Mouse (Mus musculus): Measurements from ENCODE around the gene Lamc3. TPM values are rescaled to one million over a fixed set of nuclear protein-coding genes. Genes with fewer than 3 reads are reported as not detected.
"Not testable (repeated sequence)": the region's sequence is repeated elsewhere in the genome, so short reads cannot be mapped to it uniquely, and the experiment has no call there.

The Lamc3 gene
- polyA plus RNA-seq, 2 experiments from 2014 or later = not detected

GRCm38 (mm10) chr2:31878610-31879009 lies 8.5 kb upstream of the Lamc3 start:
- ATAC-seq = no peak

- peak; percentile 86 for ATAC-seq
These were observed 6.2 kb upstream of the Lamc3 start for GRCm38 (mm10) chr2:31880868-31881267.

DNA sequence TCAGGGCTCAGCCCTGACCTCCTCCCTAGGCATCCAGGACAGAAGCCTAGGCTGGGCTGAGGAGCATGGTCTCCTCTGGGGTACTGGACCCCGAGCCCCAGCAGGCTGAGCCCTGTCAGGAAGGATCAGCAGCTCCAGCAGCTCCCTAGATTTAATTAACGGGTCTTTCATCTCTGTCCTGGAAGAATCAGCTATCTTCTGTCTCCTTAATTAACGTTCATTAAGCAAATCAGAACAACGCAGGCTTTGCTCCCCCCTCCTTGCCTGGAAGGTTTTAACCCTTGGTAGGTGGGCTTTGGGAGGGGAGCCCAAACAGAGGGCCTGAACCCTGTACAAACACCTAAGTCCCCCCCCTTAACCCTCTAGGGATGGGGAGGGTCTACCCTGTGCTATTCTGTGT lies 4.0 kb upstream of the Lamc3 start:
- ATAC-seq = no peak

- ATAC-seq = no peak
These were observed 2.3 kb upstream of the Lamc3 start for GRCm38 (mm10) chr2:31884806-31885205.

- ATAC-seq = no peak
These were observed 1.8 kb downstream of the Lamc3 start for GRCm38 (mm10) chr2:31888871-31889270.

GRCm38 (mm10) chr2:31891219-31891618 lies 4.1 kb downstream of the Lamc3 start:
- no peak for ATAC-seq

GRCm38 (mm10) chr2:31893110-31893669 lies 6.1 kb downstream of the Lamc3 start:
- ATAC-seq = no peak

DNA sequence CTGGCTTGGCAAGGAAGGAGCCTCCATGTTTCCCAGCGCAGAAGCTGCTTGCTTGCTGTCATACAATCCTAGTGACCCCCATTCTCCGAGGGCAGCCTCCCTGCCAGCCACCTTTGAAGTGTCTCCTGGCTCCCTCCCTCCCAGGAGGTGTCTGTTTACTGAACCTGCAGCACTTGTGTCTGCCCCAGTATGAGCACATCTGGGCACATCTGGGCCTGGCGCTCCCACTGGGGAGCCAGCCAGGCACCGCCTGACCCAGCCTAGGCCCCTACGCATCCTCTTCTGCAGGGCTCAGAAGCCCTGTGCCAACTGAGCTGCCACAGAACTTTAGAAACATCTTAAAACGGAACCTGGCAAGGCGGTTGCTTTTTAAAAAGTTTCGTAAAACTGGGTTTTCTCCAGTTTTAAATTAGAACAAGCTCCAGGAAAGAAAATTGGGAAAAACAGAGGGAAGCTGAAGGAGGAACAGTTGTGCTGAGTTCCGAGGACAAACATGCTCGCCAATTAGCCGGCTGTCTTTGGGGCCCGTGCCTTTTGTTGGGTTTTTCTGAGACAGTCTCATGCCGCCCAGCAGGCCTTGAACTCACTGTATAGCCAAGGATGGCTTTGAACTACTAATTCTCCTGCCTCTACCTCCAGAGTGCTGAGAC lies 7.3 kb downstream of the Lamc3 start:
- ATAC-seq = no peak

DNA sequence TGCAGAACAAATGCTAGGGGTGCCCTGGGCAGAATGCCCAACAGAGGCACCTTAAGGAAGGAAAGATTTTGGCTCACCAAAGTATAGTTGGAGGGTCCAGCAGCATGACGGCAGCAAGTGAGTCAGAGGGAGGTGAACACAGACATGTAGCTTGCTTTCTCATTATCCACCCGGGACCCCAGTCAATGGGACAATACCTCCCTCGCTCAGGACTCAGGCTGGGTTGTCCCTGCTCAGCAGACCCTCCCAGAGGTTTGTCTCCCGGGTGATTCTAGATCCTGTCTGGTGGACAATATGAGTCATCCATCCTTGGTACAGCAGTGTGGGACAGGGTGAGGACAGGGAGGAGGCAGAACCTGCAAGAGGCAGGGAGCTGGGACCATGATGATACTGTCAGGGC lies 13.8 kb downstream of the Lamc3 start:
- ATAC-seq = no peak

DNA sequence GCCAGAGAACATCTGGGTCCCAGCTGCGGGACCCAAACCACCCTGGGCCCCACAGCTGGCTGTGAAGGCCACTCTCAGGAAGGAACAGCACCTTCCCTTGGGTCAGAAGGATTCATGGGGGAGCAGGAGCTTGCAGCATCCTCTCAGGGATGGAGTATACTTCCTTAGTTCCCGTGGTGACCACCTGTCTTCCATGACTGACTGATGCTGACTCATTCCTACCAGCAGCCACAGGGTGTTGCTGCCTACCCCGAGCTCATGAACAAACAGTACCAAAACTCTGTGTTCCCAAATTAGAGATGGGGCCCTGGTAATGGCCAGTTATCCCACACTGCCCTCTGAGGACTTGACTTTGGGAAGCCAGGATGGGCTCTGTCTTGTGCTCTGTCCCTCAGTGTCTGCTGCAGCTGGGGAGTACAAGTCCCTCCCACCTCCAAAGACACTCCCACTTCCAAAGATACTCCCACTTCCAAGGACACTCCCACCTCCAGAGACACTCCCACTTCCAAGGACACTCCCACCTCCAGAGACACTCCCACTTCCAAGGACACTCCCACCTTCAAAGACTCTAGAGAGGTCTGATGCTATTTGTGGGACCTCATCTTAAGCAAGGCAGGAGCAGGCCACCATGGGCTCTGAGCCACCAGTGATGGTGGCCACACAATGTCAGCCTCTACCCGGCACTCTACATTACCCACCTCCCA lies 14.7 kb downstream of the Lamc3 start:
- ATAC-seq = no peak

GRCm38 (mm10) chr2:31904089-31904488 lies 17.0 kb downstream of the Lamc3 start:
- no peak for ATAC-seq

DNA sequence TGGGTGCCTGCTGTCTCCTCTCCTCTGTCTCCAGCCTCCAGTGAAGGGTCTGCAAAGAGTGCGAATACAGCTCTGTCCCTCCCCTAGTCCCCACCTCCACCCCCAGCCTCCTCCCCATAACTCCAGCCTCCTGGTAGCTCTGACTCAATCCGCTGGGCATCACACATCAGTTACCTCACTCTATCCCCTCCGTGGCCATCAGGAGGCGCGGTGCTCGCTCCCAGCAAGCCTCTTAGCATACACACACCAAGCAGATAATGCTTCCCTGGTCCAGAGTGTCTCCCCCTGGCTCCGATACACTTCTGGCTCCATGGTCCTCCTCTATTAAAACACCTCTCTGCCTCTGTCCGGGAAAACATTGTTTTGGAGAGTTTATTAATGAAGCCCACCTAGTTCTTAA lies 17.5 kb downstream of the Lamc3 start:
- no peak for ATAC-seq

DNA sequence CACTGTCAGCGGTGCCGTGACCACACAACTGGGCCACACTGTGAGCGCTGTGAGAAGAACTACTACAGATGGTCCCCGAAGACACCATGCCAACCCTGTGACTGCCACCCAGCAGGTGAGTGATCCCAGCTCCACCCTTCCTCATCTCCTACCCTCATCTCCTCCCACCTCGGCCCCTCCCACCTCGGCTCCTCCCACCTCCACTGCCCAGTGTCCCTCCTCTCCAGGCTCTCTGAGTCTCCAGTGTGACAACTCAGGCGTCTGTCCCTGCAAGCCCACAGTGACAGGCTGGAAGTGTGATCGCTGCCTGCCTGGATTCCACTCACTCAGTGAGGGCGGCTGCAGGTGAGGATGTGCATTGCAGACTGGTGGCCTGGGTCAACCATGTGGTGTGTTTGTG lies 18.6 kb downstream of the Lamc3 start:
- ATAC-seq = no peak

GRCm38 (mm10) chr2:31906407-31906806 lies 19.3 kb downstream of the Lamc3 start:
- no peak for ATAC-seq

GRCm38 (mm10) chr2:31912575-31912974 lies 25.5 kb downstream of the Lamc3 start:
- no peak for ATAC-seq

GRCm38 (mm10) chr2:31914213-31914612 lies 27.1 kb downstream of the Lamc3 start:
- not testable (repeated sequence) for ATAC-seq

GRCm38 (mm10) chr2:31915112-31915511 lies 28.0 kb downstream of the Lamc3 start:
- ATAC-seq = no peak

GRCm38 (mm10) chr2:31917636-31918035 lies 30.5 kb downstream of the Lamc3 start:
- no peak for ATAC-seq

DNA sequence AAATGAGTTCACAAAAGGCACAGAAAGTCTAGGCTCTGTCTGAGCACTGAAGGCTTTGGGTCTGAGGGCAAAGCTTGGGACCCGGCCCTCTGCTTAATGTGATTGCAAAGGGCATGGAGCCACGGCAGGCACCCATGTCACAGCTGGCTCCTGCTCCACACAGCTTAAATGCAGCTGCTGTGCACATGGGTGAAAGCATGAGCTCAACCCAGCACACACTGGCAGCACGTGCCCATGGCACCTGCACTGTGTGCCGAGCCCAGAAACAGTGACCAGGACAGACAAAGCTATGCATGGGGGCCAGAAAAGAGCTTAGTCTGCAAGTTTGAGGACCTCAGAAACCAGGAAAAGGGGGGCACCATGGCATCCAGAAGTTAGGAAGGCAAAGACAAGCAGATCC lies 36.6 kb downstream of the Lamc3 start:
- no peak for ATAC-seq

GRCm38 (mm10) chr2:31924811-31925210 lies 37.7 kb downstream of the Lamc3 start:
- no peak for ATAC-seq

GRCm38 (mm10) chr2:31925936-31926335 lies 38.8 kb downstream of the Lamc3 start:
- no peak for ATAC-seq

DNA sequence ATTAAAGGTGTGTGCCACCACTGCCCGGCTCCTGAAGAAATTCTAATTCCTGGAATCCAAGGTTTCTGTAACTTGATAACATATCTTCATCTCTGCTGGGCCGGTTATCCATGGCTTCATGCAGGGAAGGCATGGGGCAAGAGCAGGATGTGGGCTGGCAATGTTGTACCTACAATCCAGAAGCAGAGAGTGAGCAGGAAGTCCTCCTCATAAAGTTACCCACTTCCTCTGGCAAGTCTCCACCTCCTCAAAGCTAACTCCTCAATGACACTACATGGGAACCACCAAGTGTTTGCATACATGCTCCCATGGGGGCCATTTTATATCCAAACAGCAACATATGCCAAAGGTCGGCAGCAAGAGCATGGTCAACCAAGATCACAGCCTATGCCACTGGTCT lies 42.6 kb downstream of the Lamc3 start:
- ATAC-seq = peak; percentile 85

DNA sequence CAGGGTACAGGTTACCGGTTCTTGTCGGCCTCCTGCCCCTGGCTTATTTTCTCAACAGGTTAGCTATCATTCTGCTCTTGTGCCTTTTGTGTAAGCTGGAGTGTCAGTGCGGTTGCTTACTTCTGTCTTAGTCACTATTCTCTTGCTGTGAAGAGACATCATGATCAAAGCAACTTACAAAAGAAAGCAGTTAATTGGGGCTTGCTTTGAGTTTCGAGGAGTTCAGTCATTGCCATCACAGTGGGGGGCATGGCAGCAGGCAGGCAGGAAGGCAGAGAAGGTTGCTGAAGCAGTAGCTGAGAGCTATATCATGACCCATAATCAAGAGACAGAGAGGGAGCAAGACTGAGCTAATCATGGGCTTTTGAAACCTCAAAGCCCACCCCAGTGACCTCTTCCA lies 47.5 kb downstream of the Lamc3 start:
- ATAC-seq = no peak

DNA sequence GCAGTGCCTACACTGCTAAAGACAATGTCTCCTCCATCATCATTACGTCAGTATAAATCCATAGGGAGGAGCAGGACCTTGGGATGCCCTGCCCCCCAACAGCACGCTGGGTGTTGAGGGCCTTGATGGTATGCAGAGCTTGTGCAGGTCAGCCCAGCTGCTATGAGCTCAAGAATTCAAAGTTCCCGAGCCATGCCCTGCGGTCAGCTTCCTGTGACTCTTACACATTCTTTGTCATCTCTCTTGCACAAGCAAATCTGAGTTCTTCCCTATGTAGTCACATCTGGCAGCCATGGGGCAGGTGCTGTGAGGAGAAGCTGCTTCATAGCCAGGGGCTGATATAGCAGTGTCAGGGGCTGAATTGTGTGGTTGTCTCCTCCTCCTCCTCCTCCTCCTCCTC lies 48.0 kb downstream of the Lamc3 start:
- no peak for ATAC-seq

All from activated CD4-positive, CD25-positive, alpha-beta regulatory T cell, adult 4 months (primary cell).